Mouse (Mus musculus) neural tube, embryonic 13.5 days (tissue): ENCODE measurements around the gene Ralgapa2. TPM values are rescaled to one million over a fixed set of nuclear protein-coding genes. Genes with fewer than 3 reads are reported as not detected.

Source experiments
- ATAC-seq: fragments of 200-750 bp; cut with Nextera tagmentation; 2 replicates; pipeline ENCODE4 v1.8.0; 2017; ENCODE audit warnings: low read depth, mild to moderate bottlenecking, moderate TSS enrichment, moderate library complexity
- H3K27ac ChIP-seq: fragments of 300-500 bp; sonication (generic); replicated peaks from 2 replicates; pipeline ENCODE4 v1.5.1; 2015; ENCODE audit warnings: moderate library complexity, mild to moderate bottlenecking, inconsistent platforms
- H3K27me3 ChIP-seq: fragments of 300-500 bp; sonication (generic); 2 replicates; pipeline ENCODE4 v1.6.1; 2015; ENCODE audit warnings: mild to moderate bottlenecking, inconsistent platforms
- H3K36me3 ChIP-seq: fragments of 300-500 bp; sonication (generic); 2 replicates; pipeline ENCODE4 v1.6.1; 2015; ENCODE audit warnings: mild to moderate bottlenecking, inconsistent platforms
- H3K4me1 ChIP-seq: fragments of 300-500 bp; sonication (generic); replicated peaks from 2 replicates; pipeline ENCODE4 v1.6.1; 2015; ENCODE audit warnings: inconsistent platforms
- H3K4me2 ChIP-seq: fragments of 300-500 bp; sonication (generic); 2 replicates; pipeline ENCODE4 v1.6.1; 2015; ENCODE audit warnings: inconsistent platforms, mild to moderate bottlenecking, moderate library complexity
- H3K4me3 ChIP-seq: fragments of 300-500 bp; sonication (generic); 2 replicates; pipeline ENCODE4 v1.5.1; 2015; ENCODE audit warnings: mild to moderate bottlenecking, inconsistent platforms
- H3K9ac ChIP-seq: fragments of 300-500 bp; sonication (generic); 2 replicates; pipeline ENCODE4 v1.6.1; 2015; ENCODE audit warnings: moderate library complexity, mild to moderate bottlenecking, inconsistent platforms
- H3K9me3 ChIP-seq: fragments of 300-500 bp; sonication (generic); 2 replicates; pipeline ENCODE4 v1.6.1; 2016; ENCODE audit warnings: inconsistent platforms
- WGBS: fragments of 180-500 bp; shearing (Covaris S2); methylation state at CpG from one replicate; pipeline ENCODE4 v1.1.7; 2015; 5-methylcytosine and 5-hydroxymethylcytosine counted together
- polyA plus RNA-seq: library from polyadenylated mRNA; unstranded; fragments of >200 nt; fragmentation: Nextera tagmentation; extraction: Ambion mirVana; gene quantifications from 2 replicates; pipeline ENCODE4 v1.2.1, GENCODE M21; 2015

Ralgapa2 gene
- polyA plus RNA-seq, 1 experiment from 2014 or later, result 9.3 TPM

GRCm38 (mm10) chr2:146245401-146245800 lies 266.7 kb downstream of the Ralgapa2 start:
- 43% methylated on average over 7 of the region's 7 CpGs for WGBS
- no peak overlapping the region for H3K4me3 ChIP-seq

GRCm38 (mm10) chr2:146244049-146244448 lies 268.1 kb downstream of the Ralgapa2 start:
- no peaks in the 10 kb centered on the region for H3K9me3 ChIP-seq
- no peak overlapping the region for H3K9ac ChIP-seq
- H3K36me3 ChIP-seq, result 0 out of 2 replicates have a peak, but pooled peaks cover 8% of the 10 kb centered on the region
- no peak overlapping the region for H3K4me2 ChIP-seq
- H3K4me1 ChIP-seq, result peaks cover 12% of the 10 kb centered on the region
- no peak overlapping the region for H3K4me3 ChIP-seq
- no peaks in the 10 kb centered on the region for H3K27me3 ChIP-seq
- H3K27ac ChIP-seq, result no peak overlapping the region
- 94% methylated on average over 2 of the region's 2 CpGs for WGBS
- ATAC-seq, result no peak

More at GRCm38 (mm10) chr2:146245401-146245800, 266.7 kb downstream of the Ralgapa2 start:
- Histone ChIP-seq H3K9me3 (no peaks in the 10 kb centered on the region), H3K4me2 (no peak overlapping the region), H3K4me1 (peaks cover 17% of the 10 kb centered on the region), H3K27me3 (no peaks in the 10 kb centered on the region), H3K9ac (no peak overlapping the region), H3K27ac (no peak overlapping the region), H3K36me3 (0 out of 2 replicates have a peak, but pooled peaks cover 8% of the 10 kb centered on the region)
- ATAC-seq, result no peak

- no peaks in the 10 kb centered on the region for H3K27me3 ChIP-seq
- no peak overlapping the region for H3K4me2 ChIP-seq
- H3K36me3 ChIP-seq, result 0 out of 2 replicates have a peak, but pooled peaks cover 8% of the 10 kb centered on the region
- H3K27ac ChIP-seq, result no peak overlapping the region
- no peak overlapping the region for H3K9ac ChIP-seq
- H3K4me3 ChIP-seq, result no peak overlapping the region
- 88% methylated on average over 4 of the region's 4 CpGs for WGBS
- H3K4me1 ChIP-seq, result no peaks in the 10 kb centered on the region
- no peaks in the 10 kb centered on the region for H3K9me3 ChIP-seq
- ATAC-seq, result no peak
Observed at GRCm38 (mm10) chr2:146239196-146239747, 272.9 kb downstream of the Ralgapa2 start.

- Histone ChIP-seq H3K4me2 (no peak overlapping the region), H3K9ac (no peak overlapping the region), H3K27ac (no peak overlapping the region), H3K4me3 (no peak overlapping the region), H3K36me3 (no peaks in the 10 kb centered on the region), H3K4me1 (peaks cover 2% of the 10 kb centered on the region; the same call in 1 of the 2 replicates), H3K9me3 (0 out of 2 replicates have a peak, but pooled peaks cover 5% of the 10 kb centered on the region), H3K27me3 (peaks cover 37% of the 10 kb centered on the region)
- ATAC-seq, result no peak
- 93% methylated on average over 2 of the region's 2 CpGs for WGBS
Observed at GRCm38 (mm10) chr2:146231485-146231884, 280.7 kb downstream of the Ralgapa2 start.

- ATAC-seq, result no peak
- 59% methylated on average over 2 of the region's 2 CpGs for WGBS
- Histone ChIP-seq H3K27me3 (peaks cover 65% of the 10 kb centered on the region), H3K27ac (no peak overlapping the region), H3K9me3 (0 out of 2 replicates have a peak, but pooled peaks cover 5% of the 10 kb centered on the region), H3K4me2 (no peak overlapping the region), H3K4me3 (no peak overlapping the region), H3K9ac (no peak overlapping the region), H3K4me1 (peaks cover 30% of the 10 kb centered on the region), H3K36me3 (no peaks in the 10 kb centered on the region)
Observed at GRCm38 (mm10) chr2:146228435-146228834, 283.7 kb downstream of the Ralgapa2 start.

GRCm38 (mm10) chr2:146227646-146228045 lies 284.5 kb downstream of the Ralgapa2 start:
- Histone ChIP-seq H3K27me3 (peaks cover 69% of the 10 kb centered on the region), H3K9ac (no peak overlapping the region), H3K36me3 (no peaks in the 10 kb centered on the region), H3K4me2 (no peak overlapping the region), H3K4me3 (no peak overlapping the region), H3K9me3 (no peaks in the 10 kb centered on the region), H3K4me1 (peaks cover 37% of the 10 kb centered on the region), H3K27ac (no peak overlapping the region)
- WGBS, result 56% methylated on average over 3 of the region's 3 CpGs
- ATAC-seq, result no peak

- no peaks in the 10 kb centered on the region for H3K36me3 ChIP-seq
- peaks cover 42% of the 10 kb centered on the region for H3K4me1 ChIP-seq
- 8% methylated on average over 9 of the region's 9 CpGs for WGBS
- H3K9me3 ChIP-seq, result no peaks in the 10 kb centered on the region
- H3K27me3 ChIP-seq, result peaks cover 77% of the 10 kb centered on the region
- ATAC-seq, result no peak
- no peak overlapping the region for H3K9ac ChIP-seq
- no peak overlapping the region for H3K27ac ChIP-seq
- no peak overlapping the region for H3K4me3 ChIP-seq
- peak overlapping the region; percentile 13; the same call in 1 of the 2 replicates for H3K4me2 ChIP-seq
Observed at GRCm38 (mm10) chr2:146226484-146226883, 285.7 kb downstream of the Ralgapa2 start.

GRCm38 (mm10) chr2:146225818-146226217 lies 286.3 kb downstream of the Ralgapa2 start:
- no peak overlapping the region for H3K9ac ChIP-seq
- ATAC-seq, result no peak
- H3K4me2 ChIP-seq, result peak overlapping the region; percentile 88
- peaks cover 79% of the 10 kb centered on the region for H3K27me3 ChIP-seq
- H3K27ac ChIP-seq, result no peak overlapping the region
- no peaks in the 10 kb centered on the region for H3K36me3 ChIP-seq
- 11% methylated on average over 6 of the region's 6 CpGs for WGBS
- H3K9me3 ChIP-seq, result no peaks in the 10 kb centered on the region
- no peak overlapping the region for H3K4me3 ChIP-seq
- H3K4me1 ChIP-seq, result peaks cover 49% of the 10 kb centered on the region

- H3K4me2 ChIP-seq, result peak overlapping the region; percentile 88
- H3K9ac ChIP-seq, result peak overlapping the region; percentile 92
- 3% methylated on average over 7 of the region's 7 CpGs for WGBS
- no peaks in the 10 kb centered on the region for H3K36me3 ChIP-seq
- H3K27ac ChIP-seq, result 0 out of 2 replicates have a peak overlapping the region, but pooled peaks have one; percentile 18
- peaks cover 82% of the 10 kb centered on the region for H3K27me3 ChIP-seq
- peaks cover 62% of the 10 kb centered on the region for H3K4me1 ChIP-seq
- ATAC-seq, result no peak
- no peaks in the 10 kb centered on the region for H3K9me3 ChIP-seq
- peak overlapping the region; percentile 73 for H3K4me3 ChIP-seq
Observed at GRCm38 (mm10) chr2:146224141-146224540, 288.0 kb downstream of the Ralgapa2 start.

GRCm38 (mm10) chr2:146223176-146223905 lies 288.8 kb downstream of the Ralgapa2 start:
- Histone ChIP-seq H3K9ac (peak overlapping the region; percentile 92), H3K4me3 (peak overlapping the region; percentile 73), H3K36me3 (no peaks in the 10 kb centered on the region), H3K27ac (peak overlapping the region; percentile 97), H3K4me1 (peaks cover 70% of the 10 kb centered on the region), H3K27me3 (peaks cover 82% of the 10 kb centered on the region), H3K9me3 (no peaks in the 10 kb centered on the region), H3K4me2 (peak overlapping the region; percentile 88)
- ATAC-seq, result peak; percentile 16; the same call in 1 of the 2 replicates
- WGBS, result under 1% methylated on average over 66 of the region's 75 CpGs

GRCm38 (mm10) chr2:146222279-146223175 lies 289.6 kb downstream of the Ralgapa2 start:
- under 1% methylated on average over 95 of the region's 133 CpGs for WGBS
- Histone ChIP-seq H3K9me3 (no peaks in the 10 kb centered on the region), H3K4me2 (peak overlapping the region; percentile 88), H3K9ac (peak overlapping the region; percentile 92), H3K4me3 (peak overlapping the region; percentile 73), H3K27ac (peak overlapping the region; percentile 97), H3K4me1 (peaks cover 78% of the 10 kb centered on the region), H3K27me3 (peaks cover 80% of the 10 kb centered on the region), H3K36me3 (no peaks in the 10 kb centered on the region)
- ATAC-seq, result peak; percentile 42
